8 mouse cellular contexts compared by ENCODE assay signal in the genomic region with DNA sequence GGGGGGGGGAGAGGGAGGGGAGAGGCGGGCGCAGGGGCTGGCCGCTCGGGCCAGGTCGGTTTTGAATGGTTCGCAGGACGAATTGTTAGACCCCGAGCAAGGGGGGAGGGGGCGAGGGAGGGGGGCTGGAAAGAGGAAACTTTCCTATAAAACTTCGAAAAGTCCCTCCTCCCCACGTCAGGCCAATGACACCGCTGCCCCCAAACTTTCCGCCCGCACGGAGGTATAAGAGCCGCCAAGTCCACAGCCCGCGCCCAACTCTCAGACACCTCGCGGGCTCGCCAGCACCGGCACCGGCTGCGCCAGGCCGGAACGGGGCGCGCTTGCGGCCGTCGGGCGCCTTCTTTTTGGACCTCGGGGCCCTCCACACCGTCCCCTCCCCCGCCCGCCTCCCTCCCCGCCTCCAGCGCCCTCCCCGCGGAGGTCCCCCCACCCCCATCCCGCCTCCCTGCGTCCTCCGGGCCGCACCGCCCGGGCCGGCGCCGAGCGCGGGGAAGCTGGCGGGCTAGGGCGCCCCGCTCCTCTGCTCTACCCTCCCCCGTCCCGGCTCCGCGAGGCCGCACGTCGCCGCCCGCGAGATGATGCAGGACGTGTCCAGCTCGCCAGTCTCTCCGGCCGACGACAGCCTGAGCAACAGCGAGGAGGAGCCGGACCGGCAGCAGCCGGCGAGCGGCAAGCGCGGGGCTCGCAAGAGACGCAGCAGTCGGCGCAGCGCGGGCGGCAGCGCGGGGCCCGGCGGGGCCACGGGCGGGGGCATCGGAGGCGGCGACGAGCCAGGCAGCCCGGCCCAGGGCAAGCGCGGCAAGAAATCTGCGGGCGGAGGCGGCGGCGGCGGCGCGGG. TPM values are rescaled to one million over a fixed set of nuclear protein-coding genes. Genes with fewer than 3 reads are reported as not detected.
DNase-seq lines count a peak whose midpoint lies in the region; ATAC-seq and TF ChIP-seq lines count a peak whose summit lies in the region.
"Had no signal": no experiment of that assay in that cellular context is flagged by ENCODE, and none has a peak within 500 bp of the region (broad histone marks: within the 10 kb centered on the region; RNA-seq: fewer than 3 reads in every experiment).

A gene (plus strand): TSS at position 272 of the 841 bp plus-strand sequence.

- ATAC-seq in G1E (ENCODE audit: extremely low read depth, insufficient number of reproducible peaks, low FRiP score, poor library complexity, severe bottlenecking), result no peak

- no peaks in the 10 kb centered on the region for H3K4me1 ChIP-seq in G1E (ENCODE audit: insufficient read depth, low read depth, low read length)
- peaks cover 39% of the 10 kb centered on the region for H3K4me1 ChIP-seq in forebrain, embryonic 10.5 days

- intact Hi-C loops in heart, postnatal 10 days (cut with DNase I), result loop anchor here (5.0 to 10.0 kb wide), 2 partner anchors 353 to 700 kb away; no protein-coding TSS in a partner anchor

- no peaks in the 10 kb centered on the region for H3K36me3 ChIP-seq in G1E (replicated peaks)
- no peaks in the 10 kb centered on the region for H3K36me3 ChIP-seq in forebrain, embryonic 10.5 days (replicated peaks)

- DNase-seq in 3T3-L1 (ENCODE audit: low read depth, low spot score) (peak; percentile 88), G1E (ENCODE audit: low spot score) (no peak), liver (peak; percentile 62)
- peak; percentile 76 for DNase-seq in forebrain, embryonic 10.5 days (ENCODE audit: extremely low spot score, low spot score)
- DNase-seq in heart, postnatal 10 days, result peak; percentile 75 to 77
- peak; percentile 58 for DNase-seq in ovary, postnatal 10 days (ENCODE audit: low spot score)
- no peak for DNase-seq in spleen, postnatal 36 days (ENCODE audit: low spot score in 2 of 2)

- H3K27ac ChIP-seq in forebrain, embryonic 10.5 days, result peak within 1 kb of the TSS; percentile 88

- H3K4me3 ChIP-seq in G1E (ENCODE audit: low read depth, low read length), result peak within 1 kb of the TSS; percentile 2; the same call in 1 of the 2 replicates
- peak within 1 kb of the TSS; percentile 67 for H3K4me3 ChIP-seq in forebrain, embryonic 10.5 days

- peaks cover 44% of the 10 kb centered on the region for H3K9me3 ChIP-seq in G1E (replicated peaks)
- H3K9me3 ChIP-seq in forebrain, embryonic 10.5 days, result no peaks in the 10 kb centered on the region

- peaks cover 7% of the 10 kb centered on the region; the same call in 1 of the 2 replicates for H3K27me3 ChIP-seq in G1E (ENCODE audit: insufficient read depth, low read length)
- H3K27me3 ChIP-seq in forebrain, embryonic 10.5 days (ENCODE audit: poor library complexity, severe bottlenecking), result peaks cover 100% of the 10 kb centered on the region

- no peak for TF ChIP-seq CTCF in G1E (IDR thresholded peaks at IDR 0.05; ENCODE audit: low read depth, low read length)

- under 1% methylated on average over 98 of the region's 105 CpGs for WGBS in forebrain, embryonic 10.5 days

RNA-seq across cellular contexts. Expression of the gene that starts here (rescaled TPM):
- total RNA-seq in G1E (2014; fragmentation: Nextera tagmentation) (not detected in 2 replicates), G1E (2017) (not detected in 2 replicates)
- polyA plus RNA-seq in G1E (2012), result not detected in 2 replicates
- 9.1 and 12.1 TPM in 2 replicates for polyA plus RNA-seq in forebrain, embryonic 10.5 days (2016; fragmentation: Nextera tagmentation; extraction: Ambion mirVana)
- 1 to 10 TPM; 3.6 to 4.5 TPM for total RNA-seq in heart, postnatal 10 days (2021)
- total RNA-seq: hematopoietic stem cell, adult 5-6 weeks had no signal

Comparison
In these comparisons a context has a peak if more than half of its experiments do, and no peak if none do; other contexts are left out.
1. RNA of the gene that starts here (total RNA-seq): 3.6 to 4.5 TPM in heart, postnatal 10 days; not detected in G1E; every median in the first group is over 4 times any median in the second.
2. RNA of the gene that starts here (polyA plus RNA-seq): 9.1 to 12.1 TPM in forebrain, embryonic 10.5 days; not detected in G1E; every median in the first group is over 10 times any median in the second.
3. DNase-seq: peak in 3T3-L1 (single experiment), forebrain, embryonic 10.5 days (single experiment), heart, postnatal 10 days (2 of 2), liver (single experiment) and ovary, postnatal 10 days (single experiment); none in G1E (single experiment) and spleen, postnatal 36 days (0 of 2).